Mouse (Mus musculus) kidney, postnatal 0 days (tissue): Measurements from ENCODE around the gene Hspa1l. TPM values are rescaled to one million over a fixed set of nuclear protein-coding genes. Genes with fewer than 3 reads are reported as not detected.

Experiments used
- ATAC-seq: fragments of 200-750 bp; cut with Nextera tagmentation; replicated peaks from 2 replicates; pipeline ENCODE4 v1.8.0; 2017; ENCODE audit warnings: low read depth, moderate number of reproducible peaks, moderate TSS enrichment, moderate library complexity; ENCODE audit not compliant: low FRiP score
- DNase-seq: peaks from one replicate; pipeline ENCODE4 v3.0.0-alpha.2; 2016; ENCODE audit warnings: low spot score
- H3K27ac ChIP-seq: fragments of 300-500 bp; sonication (generic); 2 replicates; pipeline ENCODE4 v1.5.1; 2014; ENCODE audit warnings: mild to moderate bottlenecking
- H3K27me3 ChIP-seq: fragments of 300-500 bp; sonication (generic); 2 replicates; pipeline ENCODE4 v1.6.1; 2014; ENCODE audit warnings: low read length, mixed read lengths; ENCODE audit not compliant: insufficient read depth
- H3K36me3 ChIP-seq: fragments of 300-500 bp; sonication (generic); 2 replicates; pipeline ENCODE4 v1.6.1; 2014; ENCODE audit warnings: low read length, mixed read lengths; ENCODE audit not compliant: insufficient read depth
- H3K4me1 ChIP-seq: fragments of 300-500 bp; sonication (generic); replicated peaks from 2 replicates; pipeline ENCODE4 v1.6.1; 2014; ENCODE audit warnings: antibody characterized with exemption, low read length, mixed read lengths; ENCODE audit not compliant: insufficient read depth
- H3K4me2 ChIP-seq: fragments of 300-500 bp; sonication (generic); 2 replicates; pipeline ENCODE4 v1.6.1; 2014; ENCODE audit warnings: mild to moderate bottlenecking, low read length, moderate library complexity, mixed read lengths
- H3K4me3 ChIP-seq: fragments of 300-500 bp; sonication (generic); replicated peaks from 2 replicates; pipeline ENCODE4 v1.5.1; 2014; ENCODE audit warnings: low read depth, low read length
- H3K9ac ChIP-seq: fragments of 300-500 bp; sonication (generic); 2 replicates; pipeline ENCODE4 v1.6.1; 2014; ENCODE audit warnings: low read depth, low read length
- H3K9me3 ChIP-seq: fragments of 300-500 bp; sonication (generic); replicated peaks from 2 replicates; pipeline ENCODE4 v1.6.1; 2016; ENCODE audit warnings: low read length, inconsistent platforms, mixed read lengths
- CTCF ChIP-seq: IDR thresholded peaks from 2 replicates; pipeline ENCODE4 v1.5.1; 2016; ENCODE audit warnings: antibody characterized with exemption, low read depth, mild to moderate bottlenecking, moderate library complexity
- WGBS: fragments of 180-500 bp; shearing (Covaris S2); extraction: QIAGEN DNeasy Blood & Tissue Kit; methylation state at CpG from one replicate; pipeline ENCODE4 v1.1.7; 2014; 5-methylcytosine and 5-hydroxymethylcytosine counted together
- polyA plus RNA-seq: library from polyadenylated mRNA; unstranded; fragments of >200 nt; fragmentation: Nextera tagmentation; extraction: Ambion mirVana; gene quantifications from 2 replicates; pipeline ENCODE4 v1.2.1, GENCODE M21; 2015

Hspa1l gene
- polyA plus RNA-seq, 1 experiment from 2014 or later = 0.72 TPM

- no peaks in the 10 kb centered on the region for H3K36me3 ChIP-seq
- H3K4me3 ChIP-seq = no peak within 1 kb of the TSS
- WGBS = 37% methylated on average over 13 of the region's 13 CpGs
- H3K9me3 ChIP-seq = no peaks in the 10 kb centered on the region
- no peaks in the 10 kb centered on the region for H3K27me3 ChIP-seq
- H3K27ac ChIP-seq = no peak within 1 kb of the TSS
- H3K4me2 ChIP-seq = no peak within 1 kb of the TSS
- H3K9ac ChIP-seq = no peak within 1 kb of the TSS
- no peak for DNase-seq
- no peaks in the 10 kb centered on the region for H3K4me1 ChIP-seq
- no peak for ATAC-seq
- TF ChIP-seq CTCF = no peak
Measured at GRCm38 (mm10) chr17:35027277-35028068, 55.0 kb downstream of the Hspa1l start, which contains the start of gene Sapcd1. TSS of gene Sapcd1 (minus strand) at chr17:35028016.

- ATAC-seq (no peak), DNase-seq (no peak)
- no peaks in the 10 kb centered on the region for H3K4me1 ChIP-seq
- H3K9ac ChIP-seq = no peak overlapping the region
- no peaks in the 10 kb centered on the region for H3K36me3 ChIP-seq
- no peak for TF ChIP-seq CTCF
- no peaks in the 10 kb centered on the region for H3K9me3 ChIP-seq
- 69% methylated on average over 2 of the region's 2 CpGs for WGBS
- no peak overlapping the region for H3K27ac ChIP-seq
- no peaks in the 10 kb centered on the region for H3K27me3 ChIP-seq
- H3K4me3 ChIP-seq = no peak overlapping the region
- no peak overlapping the region for H3K4me2 ChIP-seq
Measured at GRCm38 (mm10) chr17:35028315-35028714, 55.8 kb downstream of the Hspa1l start.

Other genes starting within 250 kb of the Hspa1l start
- gene C4b, start 228.8 kb upstream of the Hspa1l start, polyA plus RNA-seq = 0.22 and 0.41 TPM in 2 replicates
- 0.13 and 0.20 TPM in 2 replicates for gene Cyp21a1, start 168.1 kb upstream of the Hspa1l start, polyA plus RNA-seq
- gene Stk19, start 135.8 kb upstream of the Hspa1l start, polyA plus RNA-seq = 30.3 and 30.8 TPM in 2 replicates
- gene Dxo, start 135.7 kb upstream of the Hspa1l start, polyA plus RNA-seq = 48.2 and 49.7 TPM in 2 replicates
- gene Skiv2l, start 122.5 kb upstream of the Hspa1l start, polyA plus RNA-seq = 36.8 and 37.3 TPM in 2 replicates
- gene Nelfe, start 122.3 kb upstream of the Hspa1l start, polyA plus RNA-seq = 73.5 and 79.5 TPM in 2 replicates
- 21.1 and 25.6 TPM in 2 replicates for gene Cfb, start 110.2 kb upstream of the Hspa1l start, polyA plus RNA-seq
- gene Zbtb12, start 93.2 kb upstream of the Hspa1l start, polyA plus RNA-seq = 2.3 and 3.4 TPM in 2 replicates
- gene Gm20547, start 90.7 kb upstream of the Hspa1l start, polyA plus RNA-seq = not detected in 2 replicates
- gene C2, start 74.4 kb upstream of the Hspa1l start, polyA plus RNA-seq = 7.0 and 7.4 TPM in 2 replicates
- 44.1 and 49.1 TPM in 2 replicates for gene Ehmt2, start 74.2 kb upstream of the Hspa1l start, polyA plus RNA-seq
- 24.2 and 27.3 TPM in 2 replicates for gene Slc44a4, start 58.2 kb upstream of the Hspa1l start, polyA plus RNA-seq
- gene Neu1, start 41.5 kb upstream of the Hspa1l start, polyA plus RNA-seq = 92.0 and 101 TPM in 2 replicates
- 2.2 and 2.6 TPM in 2 replicates for gene Hspa1b, start 13.5 kb upstream of the Hspa1l start, polyA plus RNA-seq
- gene Gm20481, start 2.8 kb upstream of the Hspa1l start, polyA plus RNA-seq = not detected in 2 replicates
- 22.4 and 23.5 TPM in 2 replicates for gene Hspa1a, start 547 bp upstream of the Hspa1l start, polyA plus RNA-seq
- 133 and 141 TPM in 2 replicates for gene Lsm2, start 9.2 kb downstream of the Hspa1l start, polyA plus RNA-seq
- 61.3 and 63.3 TPM in 2 replicates for gene Vars, start 28.3 kb downstream of the Hspa1l start, polyA plus RNA-seq
- gene Vwa7, start 43.9 kb downstream of the Hspa1l start, polyA plus RNA-seq = 0.16 and 0.20 TPM in 2 replicates
- 2.3 and 3.7 TPM in 2 replicates for gene Sapcd1, start 55.3 kb downstream of the Hspa1l start, polyA plus RNA-seq
- 2.7 and 3.0 TPM in 2 replicates for gene Msh5, start 74.0 kb downstream of the Hspa1l start, polyA plus RNA-seq
- gene Clic1, start 77.3 kb downstream of the Hspa1l start, polyA plus RNA-seq = 266 and 282 TPM in 2 replicates
- gene Ddah2, start 86.3 kb downstream of the Hspa1l start, polyA plus RNA-seq = 227 and 244 TPM in 2 replicates
- not detected in 2 replicates for gene Ly6g6c, start 92.7 kb downstream of the Hspa1l start, polyA plus RNA-seq
- 0.36 and 0.45 TPM in 2 replicates for gene Mpig6b, start 93.5 kb downstream of the Hspa1l start, polyA plus RNA-seq
- gene Ly6g6e, start 104.2 kb downstream of the Hspa1l start, polyA plus RNA-seq = 1.3 and 1.6 TPM in 2 replicates
- gene Ly6g6d, start 105.4 kb downstream of the Hspa1l start, polyA plus RNA-seq = 7.6 and 7.8 TPM in 2 replicates
- not detected in 2 replicates for gene Ly6g6f, start 112.9 kb downstream of the Hspa1l start, polyA plus RNA-seq
- gene Abhd16a, start 116.6 kb downstream of the Hspa1l start, polyA plus RNA-seq = 109 and 113 TPM in 2 replicates
- gene Ly6g5c, start 135.6 kb downstream of the Hspa1l start, polyA plus RNA-seq = not detected in 2 replicates
- 0.69 and 1.1 TPM in 2 replicates for gene Ly6g5b, start 142.7 kb downstream of the Hspa1l start, polyA plus RNA-seq
- gene Gpank1, start 148.8 kb downstream of the Hspa1l start, polyA plus RNA-seq = 14.6 and 15.2 TPM in 2 replicates
- gene Csnk2b, start 149.3 kb downstream of the Hspa1l start, polyA plus RNA-seq = 300 and 312 TPM in 2 replicates
- 10.5 and 11.9 TPM in 2 replicates for gene D17H6S53E, start 153.7 kb downstream of the Hspa1l start, polyA plus RNA-seq
- gene Apom, start 159.3 kb downstream of the Hspa1l start, polyA plus RNA-seq = 59.6 and 64.2 TPM in 2 replicates
- 46.0 and 50.2 TPM in 2 replicates for gene Bag6, start 162.5 kb downstream of the Hspa1l start, polyA plus RNA-seq
- gene Prrc2a, start 192.2 kb downstream of the Hspa1l start, polyA plus RNA-seq = 79.2 and 94.5 TPM in 2 replicates
- 13.1 and 14.8 TPM in 2 replicates for gene Aif1, start 203.4 kb downstream of the Hspa1l start, polyA plus RNA-seq
- 11.4 and 15.0 TPM in 2 replicates for gene Lst1, start 215.7 kb downstream of the Hspa1l start, polyA plus RNA-seq
- gene Ltb, start 221.7 kb downstream of the Hspa1l start, polyA plus RNA-seq = 0.98 and 1.0 TPM in 2 replicates
- gene Tnf, start 229.3 kb downstream of the Hspa1l start, polyA plus RNA-seq = 0.19 and 0.25 TPM in 2 replicates
- gene Lta, start 232.6 kb downstream of the Hspa1l start, polyA plus RNA-seq = 0.15 TPM in 1 of 2 replicates, not detected in the other
- 0.25 and 0.29 TPM in 2 replicates for gene Gm16181, start 248.1 kb downstream of the Hspa1l start, polyA plus RNA-seq